ENCODE assay signal across 8 mouse cellular contexts in the genomic region with DNA sequence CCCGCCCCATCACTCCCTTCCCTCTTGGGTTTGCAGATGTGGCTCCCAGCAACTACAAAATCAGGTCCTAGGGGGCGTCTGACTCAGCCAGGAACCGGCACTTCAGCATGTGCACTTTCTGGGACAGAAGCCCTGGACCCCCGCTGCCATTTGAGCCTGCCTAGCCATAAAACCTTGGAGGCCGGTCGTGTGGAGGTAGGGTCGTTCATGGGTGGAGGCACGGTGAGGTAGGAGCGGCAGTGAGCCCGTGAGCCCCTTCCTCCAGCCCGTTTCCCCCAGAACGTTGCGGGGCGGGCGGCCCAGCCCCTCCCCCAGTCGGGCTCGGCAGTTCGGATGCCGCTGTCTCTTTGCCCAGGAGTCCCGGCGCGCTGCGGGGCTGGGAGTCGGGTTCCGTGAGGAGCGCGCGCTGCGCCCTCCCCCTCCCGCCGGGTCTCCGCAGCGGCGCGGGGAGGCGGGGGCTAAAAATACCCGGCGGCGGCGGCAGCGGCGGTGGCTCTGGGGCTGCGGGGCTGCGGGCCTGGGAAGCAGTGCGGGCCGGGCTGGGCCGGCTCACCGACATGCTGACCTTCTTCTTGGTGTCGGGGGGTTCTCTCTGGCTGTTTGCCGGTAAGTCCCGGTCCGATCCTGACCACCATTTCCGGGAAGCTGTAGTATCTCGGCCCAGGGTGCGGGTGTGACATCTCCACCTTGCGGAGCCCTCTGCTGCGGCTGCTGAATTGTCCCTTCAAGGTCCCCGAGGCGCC. TPM values are rescaled to one million over a fixed set of nuclear protein-coding genes. Genes with fewer than 3 reads are reported as not detected.
DNase-seq lines count a peak whose midpoint lies in the region; ATAC-seq and TF ChIP-seq lines count a peak whose summit lies in the region.

A gene (plus strand): TSS at position 71 of the 743 bp plus-strand sequence.

- peak within 1 kb of the TSS; percentile 82 for H3K4me2 ChIP-seq in midbrain, embryonic 13.5 days (replicated peaks)

- H3K4me3 ChIP-seq in gastrocnemius, adult 2 months, result peak within 1 kb of the TSS; percentile 85
- H3K4me3 ChIP-seq in midbrain, embryonic 13.5 days (replicated peaks), result peak within 1 kb of the TSS; percentile 76

- no peaks in the 10 kb centered on the region for H3K27me3 ChIP-seq in midbrain, embryonic 13.5 days

- peak within 1 kb of the TSS; percentile 93 for H3K9ac ChIP-seq in midbrain, embryonic 13.5 days (replicated peaks)

- TF ChIP-seq CTCF in gastrocnemius, adult 2 months (IDR thresholded peaks at IDR 0.05), result peak; percentile 14; the same call in 1 of the 2 replicates

- H3K36me3 ChIP-seq in midbrain, embryonic 13.5 days, result no peaks in the 10 kb centered on the region

- H3K4me1 ChIP-seq in midbrain, embryonic 13.5 days (replicated peaks), result peaks cover 41% of the 10 kb centered on the region

- intact Hi-C loops in gastrocnemius, adult 2 months (cut with DNase I), result no loop called here

- H3K27ac ChIP-seq in gastrocnemius, adult 2 months, result peak within 1 kb of the TSS; percentile 91
- H3K27ac ChIP-seq in midbrain, embryonic 13.5 days, result peak within 1 kb of the TSS; percentile 92

- peak; percentile 25 for DNase-seq in adrenal gland, postnatal 10 days
- DNase-seq in adrenal gland, adult 8-10 months, result no peak
- peak; percentile 6 for DNase-seq in urinary bladder, postnatal 25 days (ENCODE audit: low spot score)
- DNase-seq in urinary bladder, postnatal 14 days (ENCODE audit: low spot score), result no peak
- DNase-seq in gastrocnemius, adult 2 months, result peak; percentile 79
- DNase-seq in layer of hippocampus, adult 8-10 months (ENCODE audit: low spot score in 2 of 2), result peak in 1 of 2 experiments; percentile 49
- DNase-seq in thymus, postnatal 4 days, result peak; percentile 38

- H3K9me3 ChIP-seq in midbrain, embryonic 13.5 days, result no peaks in the 10 kb centered on the region

- ATAC-seq in midbrain, embryonic 13.5 days, result peak; percentile 81

- under 1% methylated on average over 56 of the region's 59 CpGs for WGBS in midbrain, embryonic 13.5 days

RNA-seq across cellular contexts. Expression of the gene that starts here (rescaled TPM):
- total RNA-seq in adrenal gland, postnatal 10 days (2021), result 1 to 10 TPM; 2.2 to 3.6 TPM
- 10 to 100 TPM in 1 of 4 experiments, 1 to 10 TPM in 3; 8.0 to 11.3 (median 8.6) TPM for total RNA-seq in adrenal gland, adult 8-10 months (2022)
- total RNA-seq in gastrocnemius, adult 2 months (2021), result 10 to 100 TPM; 21.9 to 23.1 TPM
- total RNA-seq in layer of hippocampus, adult 8-10 months (2022), result 100 to 1,000 TPM; 180 to 215 (median 192) TPM
- polyA plus RNA-seq in midbrain, embryonic 13.5 days (2015; fragmentation: Nextera tagmentation; extraction: Ambion mirVana), result 35.1 and 36.1 TPM in 2 replicates

Comparison
In these comparisons a context has a peak if more than half of its experiments do, and no peak if none do; other contexts are left out.
1. RNA of the gene that starts here (total RNA-seq): 180 to 215 TPM in layer of hippocampus, adult 8-10 months; 21.9 to 23.1 TPM in gastrocnemius, adult 2 months, 8.0 to 11.3 TPM in adrenal gland, adult 8-10 months and 2.2 to 3.6 TPM in adrenal gland, postnatal 10 days; every median in the first group is over 4 times any median in the second.
2. DNase-seq: peak in adrenal gland, postnatal 10 days (single experiment), urinary bladder, postnatal 25 days (single experiment), gastrocnemius, adult 2 months (single experiment) and thymus, postnatal 4 days (single experiment); none in adrenal gland, adult 8-10 months (single experiment) and urinary bladder, postnatal 14 days (single experiment).